Mouse (Mus musculus): ENCODE measurements around the gene Il4i1. TPM values are rescaled to one million over a fixed set of nuclear protein-coding genes. Genes with fewer than 3 reads are reported as not detected.

The Il4i1 gene
- total and polyA plus RNA-seq, 2 experiments from 2014 or later, result 1.1 TPM; not detected in 1

GRCm38 (mm10) chr7:44780101-44780500, 36.1 kb upstream of the Il4i1 start:
- H3K4me3 ChIP-seq (ENCODE audit: low read depth, low read length), result no peak overlapping the region
- 74% methylated on average over 8 of the region's 8 CpGs for WGBS
- TF ChIP-seq CTCF (IDR thresholded peaks at IDR 0.05; ENCODE audit: low read depth) (no peak), EP300 (IDR thresholded peaks at IDR 0.05; ENCODE audit: low read depth) (no peak)
- H3K4me1 ChIP-seq (ENCODE audit: control insufficient read depth, insufficient read depth), result no peaks in the 10 kb centered on the region
- H3K9ac ChIP-seq (replicated peaks; ENCODE audit: low read depth, low read length), result no peak overlapping the region
- no peaks in the 10 kb centered on the region for H3K27me3 ChIP-seq (ENCODE audit: control insufficient read depth, insufficient read depth, low read length)
- peaks cover 28% of the 10 kb centered on the region; the same call in 1 of the 2 replicates for H3K36me3 ChIP-seq (replicated peaks; ENCODE audit: control insufficient read depth, insufficient read depth, low read length)
- no peak overlapping the region for H3K4me2 ChIP-seq (ENCODE audit: low read depth, low read length)
- no peaks in the 10 kb centered on the region for H3K9me3 ChIP-seq (replicated peaks; ENCODE audit: control insufficient read depth, low read length)
- no peak overlapping the region for H3K27ac ChIP-seq (ENCODE audit: low read depth)
- ATAC-seq (ENCODE audit: insufficient read depth, low read depth) (no peak), DNase-seq (ENCODE audit: low spot score) (no peak)

- no peak overlapping the region for H3K27ac ChIP-seq (ENCODE audit: low read depth)
- no peak for ATAC-seq (ENCODE audit: insufficient read depth, low read depth)
- no peak for DNase-seq (ENCODE audit: low spot score)
- no peak overlapping the region for H3K4me3 ChIP-seq (ENCODE audit: low read depth, low read length)
- no peaks in the 10 kb centered on the region for H3K36me3 ChIP-seq (replicated peaks; ENCODE audit: control insufficient read depth, insufficient read depth, low read length)
- H3K27me3 ChIP-seq (ENCODE audit: control insufficient read depth, insufficient read depth, low read length), result no peaks in the 10 kb centered on the region
- no peak overlapping the region for H3K4me2 ChIP-seq (ENCODE audit: low read depth, low read length)
- TF ChIP-seq CTCF (IDR thresholded peaks at IDR 0.05; ENCODE audit: low read depth) (no peak), EP300 (IDR thresholded peaks at IDR 0.05; ENCODE audit: low read depth) (no peak)
- no peak overlapping the region for H3K9ac ChIP-seq (replicated peaks; ENCODE audit: low read depth, low read length)
- H3K4me1 ChIP-seq (ENCODE audit: control insufficient read depth, insufficient read depth), result no peaks in the 10 kb centered on the region; the same call in 1 of the 2 replicates
- WGBS, result 50% methylated on average over 3 of the region's 3 CpGs
- 0 out of 2 replicates have a peak, but pooled peaks cover 7% of the 10 kb centered on the region for H3K9me3 ChIP-seq (replicated peaks; ENCODE audit: control insufficient read depth, low read length)
These were observed 26.7 kb upstream of the Il4i1 start for GRCm38 (mm10) chr7:44789531-44789930.

- Histone ChIP-seq H3K27me3 (ENCODE audit: control insufficient read depth, insufficient read depth, low read length) (no peaks in the 10 kb centered on the region), H3K4me2 (ENCODE audit: low read depth, low read length) (no peak overlapping the region), H3K27ac (ENCODE audit: low read depth) (no peak overlapping the region), H3K4me1 (ENCODE audit: control insufficient read depth, insufficient read depth) (no peaks in the 10 kb centered on the region; the same call in 1 of the 2 replicates), H3K9ac (replicated peaks; ENCODE audit: low read depth, low read length) (no peak overlapping the region), H3K4me3 (ENCODE audit: low read depth, low read length) (no peak overlapping the region), H3K36me3 (replicated peaks; ENCODE audit: control insufficient read depth, insufficient read depth, low read length) (no peaks in the 10 kb centered on the region), H3K9me3 (replicated peaks; ENCODE audit: control insufficient read depth, low read length) (0 out of 2 replicates have a peak, but pooled peaks cover 11% of the 10 kb centered on the region)
- 40% methylated on average over 3 of the region's 4 CpGs for WGBS
- ATAC-seq (ENCODE audit: insufficient read depth, low read depth) (no peak), DNase-seq (ENCODE audit: low spot score) (no peak)
- TF ChIP-seq CTCF (IDR thresholded peaks at IDR 0.05; ENCODE audit: low read depth) (no peak), EP300 (IDR thresholded peaks at IDR 0.05; ENCODE audit: low read depth) (no peak)
These were observed 26.1 kb upstream of the Il4i1 start for GRCm38 (mm10) chr7:44790066-44790465.

- no peak overlapping the region for H3K4me3 ChIP-seq (ENCODE audit: low read depth, low read length)
- H3K36me3 ChIP-seq (replicated peaks; ENCODE audit: control insufficient read depth, insufficient read depth, low read length), result no peaks in the 10 kb centered on the region
- H3K4me1 ChIP-seq (ENCODE audit: control insufficient read depth, insufficient read depth), result no peaks in the 10 kb centered on the region; the same call in 1 of the 2 replicates
- TF ChIP-seq EP300 (IDR thresholded peaks at IDR 0.05; ENCODE audit: low read depth) (no peak), CTCF (IDR thresholded peaks at IDR 0.05; ENCODE audit: low read depth) (no peak)
- no peak overlapping the region for H3K27ac ChIP-seq (ENCODE audit: low read depth)
- ATAC-seq (ENCODE audit: insufficient read depth, low read depth), result no peak
- no peak for DNase-seq (ENCODE audit: low spot score)
- H3K9me3 ChIP-seq (replicated peaks; ENCODE audit: control insufficient read depth, low read length), result 0 out of 2 replicates have a peak, but pooled peaks cover 11% of the 10 kb centered on the region
- 73% methylated on average over 6 of the region's 6 CpGs for WGBS
- no peak overlapping the region for H3K4me2 ChIP-seq (ENCODE audit: low read depth, low read length)
- H3K27me3 ChIP-seq (ENCODE audit: control insufficient read depth, insufficient read depth, low read length), result no peaks in the 10 kb centered on the region
- H3K9ac ChIP-seq (replicated peaks; ENCODE audit: low read depth, low read length), result no peak overlapping the region
These were observed 23.4 kb upstream of the Il4i1 start for GRCm38 (mm10) chr7:44792781-44793180.

GRCm38 (mm10) chr7:44808927-44809326, 7.3 kb upstream of the Il4i1 start:
- DNase-seq (ENCODE audit: low spot score), result no peak
- TF ChIP-seq EP300 (IDR thresholded peaks at IDR 0.05; ENCODE audit: low read depth) (no peak), CTCF (IDR thresholded peaks at IDR 0.05; ENCODE audit: low read depth) (no peak)
- H3K27ac ChIP-seq (ENCODE audit: low read depth), result no peak overlapping the region
- no peaks in the 10 kb centered on the region for H3K9me3 ChIP-seq (replicated peaks; ENCODE audit: control insufficient read depth, low read length)
- no peak overlapping the region for H3K9ac ChIP-seq (replicated peaks; ENCODE audit: low read depth, low read length)
- no peak overlapping the region for H3K4me3 ChIP-seq (ENCODE audit: low read depth, low read length)
- H3K4me1 ChIP-seq (ENCODE audit: control insufficient read depth, insufficient read depth), result no peaks in the 10 kb centered on the region
- no peak for ATAC-seq (ENCODE audit: insufficient read depth, low read depth)
- no peaks in the 10 kb centered on the region for H3K27me3 ChIP-seq (ENCODE audit: control insufficient read depth, insufficient read depth, low read length)
- WGBS, result 69% methylated on average over 2 of the region's 2 CpGs
- peaks cover 12% of the 10 kb centered on the region; the same call in 1 of the 2 replicates for H3K36me3 ChIP-seq (replicated peaks; ENCODE audit: control insufficient read depth, insufficient read depth, low read length)
- no peak overlapping the region for H3K4me2 ChIP-seq (ENCODE audit: low read depth, low read length)

- H3K9me3 ChIP-seq (replicated peaks; ENCODE audit: control insufficient read depth, low read length), result no peaks in the 10 kb centered on the region
- DNase-seq (ENCODE audit: low spot score), result no peak
- H3K4me3 ChIP-seq (ENCODE audit: low read depth, low read length), result no peak overlapping the region
- 84% methylated on average over 3 of the region's 3 CpGs for WGBS
- H3K36me3 ChIP-seq (replicated peaks; ENCODE audit: control insufficient read depth, insufficient read depth, low read length), result peaks cover 12% of the 10 kb centered on the region; the same call in 1 of the 2 replicates
- TF ChIP-seq EP300 (IDR thresholded peaks at IDR 0.05; ENCODE audit: low read depth) (no peak), CTCF (IDR thresholded peaks at IDR 0.05; ENCODE audit: low read depth) (no peak)
- H3K27me3 ChIP-seq (ENCODE audit: control insufficient read depth, insufficient read depth, low read length), result no peaks in the 10 kb centered on the region
- ATAC-seq (ENCODE audit: insufficient read depth, low read depth), result no peak
- no peaks in the 10 kb centered on the region for H3K4me1 ChIP-seq (ENCODE audit: control insufficient read depth, insufficient read depth)
- no peak overlapping the region for H3K4me2 ChIP-seq (ENCODE audit: low read depth, low read length)
- no peak overlapping the region for H3K9ac ChIP-seq (replicated peaks; ENCODE audit: low read depth, low read length)
- H3K27ac ChIP-seq (ENCODE audit: low read depth), result no peak overlapping the region
These were observed 6.7 kb upstream of the Il4i1 start for GRCm38 (mm10) chr7:44809466-44809865.
